Mouse (Mus musculus) midbrain, embryonic 10.5 days (tissue): ENCODE data around the gene Pramef12. TPM values are rescaled to one million over a fixed set of nuclear protein-coding genes. Genes with fewer than 3 reads are reported as not detected.
"Not testable (repeated sequence)": the region's sequence is repeated elsewhere in the genome, so short reads cannot be mapped to it uniquely, and the experiment has no call there.

ENCODE experiments used
- DNase-seq: peaks from one replicate; pipeline ENCODE4 v3.0.0-alpha.2; 2017; ENCODE audit warnings: low spot score
- H3K27ac ChIP-seq: fragments of 300-500 bp; sonication (generic); replicated peaks from 2 replicates; pipeline ENCODE4 v1.5.1; 2016; ENCODE audit warnings: mild to moderate bottlenecking
- H3K27me3 ChIP-seq: fragments of 300-500 bp; sonication (generic); 2 replicates; pipeline ENCODE4 v1.6.1; 2016; ENCODE audit warnings: low read depth, mild to moderate bottlenecking; ENCODE audit not compliant: poor library complexity, severe bottlenecking
- H3K36me3 ChIP-seq: fragments of 300-500 bp; sonication (generic); 2 replicates; pipeline ENCODE4 v1.6.1; 2016; ENCODE audit warnings: mild to moderate bottlenecking, moderate library complexity
- H3K4me1 ChIP-seq: fragments of 300-500 bp; sonication (generic); 2 replicates; pipeline ENCODE4 v1.6.1; 2016
- H3K4me3 ChIP-seq: fragments of 300-500 bp; sonication (generic); 2 replicates; pipeline ENCODE4 v1.5.1; 2016; ENCODE audit warnings: mild to moderate bottlenecking, moderate library complexity
- H3K9me3 ChIP-seq: fragments of 300-500 bp; sonication (generic); replicated peaks from 2 replicates; pipeline ENCODE4 v1.6.1; 2016; ENCODE audit warnings: mild to moderate bottlenecking
- WGBS: fragments of 180-500 bp; shearing (Covaris S2); methylation state at CpG from one replicate; pipeline ENCODE4 v1.1.7; 2016; 5-methylcytosine and 5-hydroxymethylcytosine counted together
- polyA plus RNA-seq: library from polyadenylated mRNA; unstranded; fragments of >200 nt; fragmentation: Nextera tagmentation; extraction: Ambion mirVana; gene quantifications from 2 replicates; pipeline ENCODE4 v1.2.1, GENCODE M21; 2016

The Pramef12 gene
- polyA plus RNA-seq, 1 experiment from 2014 or later = not detected

- DNase-seq = no peak
- peaks cover 7% of the 10 kb centered on the region; the same call in 1 of the 2 replicates for H3K4me1 ChIP-seq
- 85% methylated on average over 4 of the region's 4 CpGs for WGBS
- no peaks in the 10 kb centered on the region for H3K27me3 ChIP-seq
- no peak overlapping the region for H3K27ac ChIP-seq
- H3K4me3 ChIP-seq = no peak overlapping the region
- H3K36me3 ChIP-seq = no peaks in the 10 kb centered on the region
- H3K9me3 ChIP-seq = no peaks in the 10 kb centered on the region
Measured at GRCm38 (mm10) chr4:144402712-144403111, 5.6 kb downstream of the Pramef12 start.

DNA sequence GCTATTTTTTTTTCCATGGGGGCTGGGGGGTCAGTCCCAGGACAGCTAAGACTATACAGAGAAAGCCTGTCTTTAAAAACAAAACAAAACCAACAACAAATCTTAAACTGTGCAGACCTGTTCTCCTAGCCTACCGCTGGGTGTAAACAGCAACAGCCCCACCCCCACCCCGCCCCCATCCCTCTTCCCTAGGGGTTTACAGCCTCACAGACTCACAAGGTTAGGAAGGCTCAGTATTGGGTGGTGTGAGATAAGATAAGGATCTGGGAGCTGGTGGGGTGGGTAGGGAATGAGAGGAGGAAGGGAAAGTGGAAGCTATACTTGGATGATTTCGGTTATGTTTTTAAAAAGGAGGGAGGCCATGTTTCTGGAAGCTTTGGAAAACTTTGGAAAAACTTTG is 11.9 kb downstream of the Pramef12 start:
- 47% methylated on average over 3 of the region's 3 CpGs for WGBS
- Histone ChIP-seq H3K4me1 (no peaks in the 10 kb centered on the region), H3K4me3 (no peak overlapping the region), H3K27ac (no peak overlapping the region), H3K27me3 (no peaks in the 10 kb centered on the region), H3K36me3 (no peaks in the 10 kb centered on the region), H3K9me3 (peaks cover 21% of the 10 kb centered on the region; the same call in 1 of the 2 replicates)
- DNase-seq = no peak

GRCm38 (mm10) chr4:144377911-144378310 is 30.4 kb downstream of the Pramef12 start, which contains the start of gene Pramef20:
Gene Pramef20, minus strand, starts transcription at chr4:144377933.
- Histone ChIP-seq H3K9me3 (peaks cover 17% of the 10 kb centered on the region; the same call in 1 of the 2 replicates), H3K27ac (no peak within 1 kb of the TSS), H3K4me3 (no peak within 1 kb of the TSS), H3K27me3 (no peaks in the 10 kb centered on the region), H3K36me3 (no peaks in the 10 kb centered on the region), H3K4me1 (no peaks in the 10 kb centered on the region)
- WGBS = 64% methylated on average over 2 of the region's 2 CpGs
- no peak for DNase-seq

- H3K27ac ChIP-seq = not testable (repeated sequence)
Measured at GRCm38 (mm10) chr4:144357642-144358041, 50.6 kb downstream of the Pramef12 start, which contains the start of gene Gm13119. Gene Gm13119, plus strand, starts transcription at chr4:144357942.

More at GRCm38 (mm10) chr4:144357642-144358041, 50.6 kb downstream of the Pramef12 start, which contains the start of gene Gm13119:
- H3K27me3 ChIP-seq, H3K36me3 ChIP-seq, H3K4me1 ChIP-seq, DNase-seq, H3K4me3 ChIP-seq: not testable (repeated sequence)
- peaks cover 19% of the 10 kb centered on the region for H3K9me3 ChIP-seq
- 90% methylated on average over 3 of the region's 3 CpGs for WGBS

Other genes starting within 250 kb of the Pramef12 start
- not detected in 2 replicates for gene Oog3, start 245.8 kb downstream of the Pramef12 start, polyA plus RNA-seq
- not detected in 2 replicates for gene Oog2, start 217.7 kb downstream of the Pramef12 start, polyA plus RNA-seq
- gene C87977, start 195.1 kb downstream of the Pramef12 start, polyA plus RNA-seq = not detected in 2 replicates
- gene Pramel5, start 128.0 kb downstream of the Pramef12 start, polyA plus RNA-seq = not detected in 2 replicates
- gene Gm13128, start 78.2 kb downstream of the Pramef12 start, polyA plus RNA-seq = not detected in 2 replicates
- not detected in 2 replicates for gene Gm13119, start 50.5 kb downstream of the Pramef12 start, polyA plus RNA-seq
- gene Pramef20, start 30.5 kb downstream of the Pramef12 start, polyA plus RNA-seq = not detected in 2 replicates
- gene 1700012P22Rik, start 30.3 kb upstream of the Pramef12 start, polyA plus RNA-seq = not detected in 2 replicates
- gene Gm9944, start 44.9 kb upstream of the Pramef12 start, polyA plus RNA-seq = not detected in 2 replicates
- not detected in 2 replicates for gene Aadacl3, start 55.3 kb upstream of the Pramef12 start, polyA plus RNA-seq
- gene 9430007A20Rik, start 111.4 kb upstream of the Pramef12 start, polyA plus RNA-seq = not detected in 2 replicates
- gene Gm13124, start 156.7 kb upstream of the Pramef12 start, polyA plus RNA-seq = not detected in 2 replicates
- not detected in 2 replicates for gene Aadacl4, start 205.2 kb upstream of the Pramef12 start, polyA plus RNA-seq